Mouse (Mus musculus) hematopoietic stem cell, adult 5-6 weeks (primary cell): ENCODE data around the gene Hs3st1. TPM values are rescaled to one million over a fixed set of nuclear protein-coding genes. Genes with fewer than 3 reads are reported as not detected.

Experiments used
- ATAC-seq, 2 experiments: fragments of 125-278 bp in 1 of 2; replicated peaks in 1 of 2; 2 replicates each; pipeline ENCODE4 v1.8.0; 2016 to 2017; ENCODE audit warnings: inconsistent platforms in 2 of 2, mild to moderate bottlenecking in 2 of 2, moderate number of reproducible peaks in 2 of 2, low read depth in 1 of 2, moderate TSS enrichment in 1 of 2; ENCODE audit not compliant: low FRiP score in 2 of 2, poor library complexity in 2 of 2, severe bottlenecking in 2 of 2, insufficient read depth in 1 of 2, low TSS enrichment in 1 of 2
- total RNA-seq: library from RNA; stranded (forward); fragments of 172-1452, 232-1000 nt; gene quantifications from 2 replicates; pipeline ENCODE4 v1.2.3, GENCODE M21; 2017

The Hs3st1 gene
- total RNA-seq, 1 experiment from 2014 or later = 2.3 TPM

DNA sequence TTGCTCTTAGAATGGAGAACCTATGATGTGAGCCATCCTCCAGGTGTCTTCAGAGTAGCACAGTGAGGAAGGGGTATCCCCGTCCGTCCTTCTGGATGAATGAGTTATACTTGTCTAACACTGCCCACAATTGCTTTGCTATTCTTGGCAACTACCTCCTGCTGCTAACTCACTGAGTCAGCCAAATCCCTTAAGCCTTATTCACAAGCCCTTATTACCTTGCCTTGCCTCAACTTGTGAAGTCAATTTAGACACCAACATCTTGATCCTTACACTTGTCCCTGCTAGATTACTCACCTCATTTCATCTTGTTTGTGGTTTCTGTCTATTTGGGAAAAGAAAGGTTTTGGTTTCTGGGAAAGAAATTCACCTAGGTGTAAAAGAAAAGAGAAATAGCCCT lies 95.9 kb downstream of the Hs3st1 start:
- ATAC-seq = no peak

- peak; percentile 43 to 67 for ATAC-seq
These were observed 110.4 kb downstream of the Hs3st1 start for GRCm38 (mm10) chr5:39644827-39645380.

DNA sequence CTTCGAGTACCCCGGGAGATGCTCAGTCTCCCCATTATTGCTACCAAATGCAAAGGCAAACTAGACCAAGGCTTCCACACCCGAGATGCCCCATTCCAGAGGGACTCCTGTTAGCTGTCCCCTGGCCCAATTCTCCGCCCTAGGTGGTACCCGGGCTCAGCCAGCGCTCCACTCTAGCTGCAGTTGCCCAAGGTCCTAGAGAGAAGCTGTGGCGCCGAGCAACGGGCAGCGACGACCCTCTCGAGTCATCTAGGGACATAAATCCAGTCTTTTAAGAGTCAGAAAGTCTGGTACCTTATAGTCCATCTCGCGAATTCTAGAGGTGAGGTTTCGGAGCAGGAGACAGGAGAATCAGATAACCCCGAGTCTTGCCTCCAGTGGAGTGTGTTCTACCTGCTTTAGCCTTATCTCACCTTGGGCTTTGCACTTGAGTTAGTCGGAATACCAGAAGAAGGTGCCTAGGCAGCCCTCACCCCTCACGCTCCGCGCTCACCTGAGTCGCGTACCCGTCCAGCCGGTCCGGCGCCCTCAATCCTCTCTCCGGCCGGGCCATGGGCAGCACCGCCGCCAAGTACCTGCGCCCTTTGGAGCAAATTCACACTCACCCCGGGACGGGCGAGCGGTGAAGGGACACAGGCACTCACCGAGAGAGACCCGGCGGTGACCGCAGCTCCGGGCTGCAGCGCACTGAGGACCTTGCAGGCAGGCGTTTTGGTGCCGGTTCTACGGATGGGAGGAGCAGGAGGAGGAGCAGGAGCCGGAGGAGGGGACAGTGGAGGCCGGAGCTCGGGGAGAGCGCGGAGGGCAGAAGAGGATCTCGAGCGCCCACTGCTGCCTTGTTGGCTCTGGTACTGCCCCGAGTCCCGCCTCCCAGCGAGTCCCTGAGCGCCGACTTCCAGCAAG lies 111.1 kb downstream of the Hs3st1 start:
- peak; percentile 97 to 98 for ATAC-seq

DNA sequence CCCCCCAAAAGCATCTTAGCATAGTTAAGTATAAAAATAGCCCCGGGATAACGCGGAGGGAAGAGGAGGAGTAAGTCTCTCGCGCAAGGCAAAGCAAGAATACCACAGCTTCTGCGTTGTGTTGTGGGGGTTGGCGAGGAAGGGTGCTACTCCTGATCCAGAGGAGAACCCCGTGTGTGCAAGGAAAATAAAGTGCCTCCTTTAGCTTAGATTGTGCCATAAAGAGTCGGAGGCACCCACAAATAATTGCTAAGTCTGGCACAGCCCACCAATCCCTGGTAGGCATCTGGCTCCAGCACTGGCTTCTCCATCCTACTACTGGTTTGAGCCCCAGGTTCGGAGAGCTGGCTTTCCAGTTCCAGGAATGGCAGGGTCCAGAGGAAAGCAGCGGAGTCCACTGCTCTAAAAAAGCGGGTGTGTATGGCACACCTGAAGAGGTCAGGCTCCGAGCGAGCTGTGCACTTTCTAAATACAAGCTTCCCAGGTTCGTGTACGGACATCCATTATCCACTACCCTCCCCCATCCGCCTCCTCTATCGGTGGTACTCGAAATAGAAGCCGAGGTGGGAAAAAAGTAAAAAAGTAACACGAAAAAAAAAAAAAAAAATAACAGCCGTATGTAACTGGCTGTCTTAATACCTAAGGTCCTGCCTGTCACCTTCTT lies 111.9 kb downstream of the Hs3st1 start:
- no peak for ATAC-seq

DNA sequence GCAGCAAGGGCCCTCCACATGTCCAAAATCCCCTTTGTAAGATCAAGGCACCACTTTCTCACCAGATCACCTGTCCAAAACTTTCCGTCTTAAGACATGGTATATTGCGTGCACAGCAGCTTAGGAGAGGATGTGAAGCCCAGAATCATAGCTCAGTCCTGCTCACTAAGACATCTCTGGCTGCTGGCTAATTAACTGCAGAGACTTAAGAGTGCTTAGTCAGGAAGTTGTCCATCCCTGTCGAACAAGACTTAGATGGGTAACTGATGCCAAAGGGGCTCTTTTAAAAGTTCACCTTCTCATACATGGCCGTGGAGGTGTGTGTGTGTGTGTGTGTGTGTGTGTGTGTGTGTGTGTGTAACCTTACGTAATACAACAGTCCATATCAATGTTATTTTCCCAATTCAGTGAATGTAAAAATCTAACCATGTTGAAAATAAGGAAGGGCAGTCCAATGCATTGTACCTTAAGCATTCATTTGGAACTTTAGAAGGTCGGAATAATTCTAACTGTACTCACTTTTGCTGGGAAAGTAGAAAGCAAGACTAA lies 113.0 kb downstream of the Hs3st1 start:
- no peak for ATAC-seq

DNA sequence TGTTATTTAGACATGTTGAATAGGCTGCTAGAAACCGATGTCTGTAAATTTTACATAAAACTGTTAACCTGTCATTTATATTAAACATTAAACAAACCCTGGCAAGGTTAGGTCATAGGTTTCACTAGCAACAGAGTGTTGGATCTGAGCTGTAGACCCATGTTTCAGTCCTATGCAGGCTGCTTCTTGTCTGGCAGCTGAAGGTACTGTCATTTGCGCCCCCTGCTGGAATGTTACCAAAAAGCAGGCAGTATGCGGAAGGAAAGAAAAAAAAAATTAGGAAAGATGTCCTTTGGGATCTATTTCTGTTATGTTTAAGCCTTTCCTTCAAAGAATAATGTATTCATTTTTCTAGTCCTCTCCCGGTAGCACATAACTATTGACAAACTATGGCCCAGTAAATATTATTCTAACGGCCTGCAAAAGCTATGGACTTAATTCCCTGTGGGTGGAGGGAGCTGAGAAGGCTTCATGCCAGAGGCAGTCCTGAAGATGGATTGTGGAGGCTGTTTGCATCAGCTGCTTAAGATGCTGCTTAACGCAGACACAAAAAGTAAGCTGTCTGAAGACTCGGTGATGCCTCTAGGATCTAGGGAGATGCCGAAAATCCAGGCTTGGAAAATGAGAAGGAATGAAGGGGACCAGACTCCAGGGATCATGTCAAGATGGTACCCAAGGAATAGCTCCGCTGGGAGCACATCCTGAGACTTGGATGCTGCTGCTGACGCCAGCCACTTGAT lies 115.7 kb downstream of the Hs3st1 start:
- ATAC-seq = 0 out of 4 replicates have a peak, but pooled peaks of 1 of the 2 experiments have one; percentile 43

GRCm38 (mm10) chr5:39638926-39639325 lies 116.3 kb downstream of the Hs3st1 start:
- ATAC-seq = no peak

GRCm38 (mm10) chr5:39637874-39638273 lies 117.4 kb downstream of the Hs3st1 start:
- no peak for ATAC-seq

DNA sequence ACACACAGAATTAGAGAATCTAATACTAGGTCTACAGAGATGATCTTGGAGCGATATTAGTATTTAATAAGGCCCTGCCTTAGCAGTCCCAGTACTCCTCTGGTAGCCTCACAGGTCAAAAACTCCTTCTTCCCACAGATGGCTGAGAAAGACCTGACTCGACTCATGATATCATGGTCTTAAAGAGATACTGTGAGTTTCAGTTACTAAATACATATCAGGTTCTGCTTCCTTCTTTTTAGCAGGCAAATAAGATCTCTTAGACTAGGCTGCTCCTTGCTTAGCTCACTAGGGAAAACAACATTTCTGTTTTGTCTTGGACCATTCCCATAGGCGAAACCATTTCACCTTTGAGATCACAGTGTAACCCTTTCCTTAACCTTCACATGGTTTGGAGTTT lies 119.2 kb downstream of the Hs3st1 start:
- ATAC-seq = no peak

DNA sequence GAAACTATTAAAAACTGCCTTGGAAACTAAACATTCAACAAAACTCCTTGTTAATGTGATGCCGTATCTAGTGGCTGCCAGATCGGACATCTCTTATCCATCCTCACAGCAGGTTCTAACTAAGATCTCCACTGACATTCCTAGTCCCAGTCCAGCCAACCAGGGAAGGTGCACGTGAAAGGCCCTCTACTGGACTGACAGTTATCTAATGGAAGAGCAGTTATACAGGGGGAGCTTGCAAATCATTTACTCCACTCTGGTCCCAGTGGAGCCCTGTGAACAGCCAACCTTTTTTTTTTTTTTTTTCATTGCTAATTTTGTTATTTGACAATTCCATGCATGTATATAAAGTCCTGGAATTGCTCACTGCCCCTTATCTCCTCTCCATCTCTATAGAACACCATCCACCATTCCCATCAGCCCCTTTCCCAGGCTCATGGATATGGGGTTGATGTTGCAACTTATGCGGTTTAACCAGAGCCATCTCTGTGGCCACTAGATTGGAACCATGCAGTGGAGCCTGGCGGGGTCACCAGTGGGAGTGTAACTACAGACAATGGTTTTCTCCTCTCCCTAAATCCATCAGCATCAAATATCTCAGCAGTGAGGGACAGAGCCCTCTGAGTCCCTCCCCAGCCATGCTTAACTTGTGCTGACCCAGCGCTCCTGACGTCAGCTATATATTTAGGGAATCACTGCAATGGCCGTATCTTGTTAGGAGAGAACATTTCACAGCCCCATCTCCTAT lies 120.8 kb downstream of the Hs3st1 start:
- ATAC-seq = no peak

GRCm38 (mm10) chr5:39633206-39633605 lies 122.1 kb downstream of the Hs3st1 start:
- no peak for ATAC-seq

GRCm38 (mm10) chr5:39630841-39631240 lies 124.4 kb downstream of the Hs3st1 start:
- peak; percentile 72 to 81 for ATAC-seq

GRCm38 (mm10) chr5:39625037-39625473 lies 130.2 kb downstream of the Hs3st1 start:
- ATAC-seq = no peak

- ATAC-seq = no peak
These were observed 131.1 kb downstream of the Hs3st1 start for GRCm38 (mm10) chr5:39624218-39624590.

- ATAC-seq = no peak
These were observed 131.7 kb downstream of the Hs3st1 start for GRCm38 (mm10) chr5:39623304-39624217.
